Mouse (Mus musculus) liver, postnatal 0 days (tissue): Measurements from ENCODE around the gene Cbfa2t3. TPM values are rescaled to one million over a fixed set of nuclear protein-coding genes. Genes with fewer than 3 reads are reported as not detected.
A peak's percentile ranks its signal among the peaks of the same experiment; 100 is the strongest.

Source experiments
- ATAC-seq: fragments of 200-750 bp; cut with Nextera tagmentation; 2 replicates; pipeline ENCODE4 v1.8.0; 2017; ENCODE audit warnings: mild to moderate bottlenecking, moderate library complexity
- DNase-seq: peaks from one replicate; pipeline ENCODE4 v3.0.0-alpha.2; 2016
- H3K27ac ChIP-seq: fragments of 300-500 bp; sonication (generic); 2 replicates; pipeline ENCODE4 v1.5.1; 2014; ENCODE audit warnings: antibody characterized with exemption, moderate library complexity, mild to moderate bottlenecking, low read depth
- H3K27me3 ChIP-seq: fragments of 300-500 bp; sonication (generic); 2 replicates; pipeline ENCODE4 v1.6.1; 2014; ENCODE audit warnings: low read length, control low read depth, mixed read lengths; ENCODE audit not compliant: insufficient read depth
- H3K36me3 ChIP-seq: fragments of 300-500 bp; sonication (generic); replicated peaks from 2 replicates; pipeline ENCODE4 v1.6.1; 2014; ENCODE audit warnings: mild to moderate bottlenecking, control low read depth, low read length, moderate library complexity, mixed read lengths; ENCODE audit not compliant: insufficient read depth
- H3K4me1 ChIP-seq: fragments of 300-500 bp; sonication (generic); 2 replicates; pipeline ENCODE4 v1.6.1; 2014; ENCODE audit warnings: antibody characterized with exemption, mild to moderate bottlenecking, control low read depth; ENCODE audit not compliant: insufficient read depth
- H3K4me2 ChIP-seq: fragments of 300-500 bp; sonication (generic); 2 replicates; pipeline ENCODE4 v1.6.1; 2014; ENCODE audit warnings: low read depth, mild to moderate bottlenecking, low read length, moderate library complexity, mixed read lengths
- H3K4me3 ChIP-seq: fragments of 300-500 bp; sonication (generic); 2 replicates; pipeline ENCODE4 v1.5.1; 2014; ENCODE audit warnings: low read depth, low read length
- H3K9ac ChIP-seq: fragments of 300-500 bp; sonication (generic); replicated peaks from 2 replicates; pipeline ENCODE4 v1.6.1; 2014; ENCODE audit warnings: mild to moderate bottlenecking, moderate library complexity
- H3K9me3 ChIP-seq: fragments of 300-500 bp; sonication (generic); 2 replicates; pipeline ENCODE4 v1.6.1; 2016; ENCODE audit warnings: mild to moderate bottlenecking, control low read depth, low read length, mixed read lengths
- CTCF ChIP-seq: sonication (generic); IDR thresholded peaks from 2 replicates; pipeline ENCODE4 v1.5.1; 2016; ENCODE audit warnings: antibody characterized with exemption, low read depth
- EP300 ChIP-seq: IDR thresholded peaks from 2 replicates; pipeline ENCODE4 v1.6.1; 2016; ENCODE audit warnings: antibody characterized with exemption, low read depth, mild to moderate bottlenecking
- WGBS: fragments of 180-500 bp; shearing (Covaris S2); extraction: QIAGEN DNeasy Blood & Tissue Kit; methylation state at CpG from one replicate; pipeline ENCODE4 v1.1.7; 2014; ENCODE audit not compliant: insufficient replicate concordance; 5-methylcytosine and 5-hydroxymethylcytosine counted together
- polyA plus RNA-seq: library from polyadenylated mRNA; unstranded; fragments of >200 nt; fragmentation: Nextera tagmentation; extraction: Ambion mirVana; gene quantifications from 2 replicates; pipeline ENCODE4 v1.2.1, GENCODE M21; 2015

Gene Cbfa2t3
- polyA plus RNA-seq, 1 experiment from 2014 or later: 2.4 TPM

DNA sequence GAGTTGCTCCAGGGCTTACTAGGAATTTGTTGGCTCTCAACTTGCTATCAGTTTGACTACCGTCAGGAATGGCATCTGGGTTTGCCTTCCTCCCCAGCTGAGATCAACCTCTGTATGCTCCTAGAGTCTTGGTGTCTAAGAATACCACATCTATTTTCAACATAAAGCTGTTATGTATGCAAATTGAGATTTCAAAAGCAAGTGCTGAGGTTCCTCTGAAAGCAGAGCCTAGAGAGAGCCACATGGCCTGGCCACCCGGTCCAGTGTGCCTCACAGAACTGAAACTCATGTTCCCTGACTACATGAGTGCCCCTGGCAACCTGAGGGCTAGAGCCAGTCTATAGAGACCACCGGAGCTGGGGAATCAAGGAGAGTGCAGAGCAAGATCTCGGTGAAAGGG is 93.5 kb downstream of the Cbfa2t3 start:
- H3K36me3 ChIP-seq: peaks cover 11% of the 10 kb centered on the region
- no peaks in the 10 kb centered on the region for H3K9me3 ChIP-seq
- no peak overlapping the region for H3K4me3 ChIP-seq
- H3K4me1 ChIP-seq: peaks cover 7% of the 10 kb centered on the region; the same call in 1 of the 2 replicates
- no peaks in the 10 kb centered on the region for H3K27me3 ChIP-seq
- ATAC-seq (no peak), DNase-seq (no peak)
- 68% methylated on average over 4 of the region's 4 CpGs for WGBS
- peak overlapping the region; percentile 49; the same call in 1 of the 2 replicates for H3K27ac ChIP-seq
- H3K4me2 ChIP-seq: 0 out of 2 replicates have a peak overlapping the region, but pooled peaks have one; percentile 19
- TF ChIP-seq EP300 (no peak), CTCF (no peak)
- H3K9ac ChIP-seq: no peak overlapping the region

GRCm38 (mm10) chr8:122604640-122605039 is 94.3 kb downstream of the Cbfa2t3 start:
- Histone ChIP-seq H3K27me3 (no peaks in the 10 kb centered on the region), H3K4me2 (no peak overlapping the region), H3K36me3 (peaks cover 17% of the 10 kb centered on the region), H3K9me3 (no peaks in the 10 kb centered on the region), H3K4me1 (0 out of 2 replicates have a peak, but pooled peaks cover 2% of the 10 kb centered on the region), H3K4me3 (no peak overlapping the region), H3K9ac (no peak overlapping the region), H3K27ac (peak overlapping the region; percentile 49)
- TF ChIP-seq EP300 (no peak), CTCF (no peak)
- DNase-seq (no peak), ATAC-seq (no peak)
- 35% methylated on average over 1 of the region's 1 CpGs for WGBS

DNA sequence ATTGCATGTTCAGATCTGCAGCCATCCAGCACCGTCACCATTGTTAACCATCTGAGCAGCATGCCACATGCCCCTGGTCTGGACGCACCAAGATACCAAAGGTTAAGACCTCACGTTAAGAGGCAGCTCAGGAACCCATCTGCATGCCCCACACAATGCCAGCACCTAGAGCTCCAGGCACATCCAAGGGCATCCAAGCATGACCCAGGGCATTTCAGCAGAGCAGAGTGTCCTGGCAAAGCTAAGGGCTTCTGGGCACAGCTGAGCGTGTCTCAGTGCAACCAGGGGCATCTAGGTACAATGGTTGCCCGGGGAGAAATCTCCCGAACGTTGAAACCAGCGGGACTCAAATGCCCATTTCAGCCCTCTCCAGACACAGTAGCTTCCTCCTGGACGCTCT is 98.2 kb downstream of the Cbfa2t3 start:
- H3K36me3 ChIP-seq: peaks cover 27% of the 10 kb centered on the region
- TF ChIP-seq CTCF: no peak
- no peak for TF ChIP-seq EP300
- H3K4me3 ChIP-seq: no peak overlapping the region
- no peaks in the 10 kb centered on the region for H3K9me3 ChIP-seq
- H3K4me2 ChIP-seq: no peak overlapping the region
- H3K27me3 ChIP-seq: no peaks in the 10 kb centered on the region
- ATAC-seq (no peak), DNase-seq (no peak)
- no peak overlapping the region for H3K27ac ChIP-seq
- H3K9ac ChIP-seq: no peak overlapping the region
- H3K4me1 ChIP-seq: 0 out of 2 replicates have a peak, but pooled peaks cover 2% of the 10 kb centered on the region
- 92% methylated on average over 9 of the region's 9 CpGs for WGBS

- 32% methylated on average over 4 of the region's 4 CpGs for WGBS
- no peak overlapping the region for H3K9ac ChIP-seq
- H3K4me3 ChIP-seq: no peak overlapping the region
- no peaks in the 10 kb centered on the region for H3K27me3 ChIP-seq
- H3K27ac ChIP-seq: peak overlapping the region; percentile 66
- ATAC-seq (no peak), DNase-seq (no peak)
- no peak overlapping the region; the same call in 1 of the 2 replicates for H3K4me2 ChIP-seq
- no peak for TF ChIP-seq CTCF
- no peak for TF ChIP-seq EP300
- H3K36me3 ChIP-seq: peaks cover 26% of the 10 kb centered on the region
- H3K9me3 ChIP-seq: no peaks in the 10 kb centered on the region
- no peaks in the 10 kb centered on the region; the same call in 1 of the 2 replicates for H3K4me1 ChIP-seq
These were observed 102.9 kb downstream of the Cbfa2t3 start for GRCm38 (mm10) chr8:122596031-122596430.

GRCm38 (mm10) chr8:122593783-122594507 is 105.0 kb downstream of the Cbfa2t3 start:
- Histone ChIP-seq H3K4me2 (0 out of 2 replicates have a peak overlapping the region, but pooled peaks have one; percentile 29), H3K27me3 (no peaks in the 10 kb centered on the region), H3K9ac (peak overlapping the region; percentile 38; the same call in 1 of the 2 replicates), H3K9me3 (no peaks in the 10 kb centered on the region), H3K36me3 (peaks cover 23% of the 10 kb centered on the region), H3K4me1 (no peaks in the 10 kb centered on the region; the same call in 1 of the 2 replicates), H3K27ac (peak overlapping the region; percentile 69; the same call in 1 of the 2 replicates), H3K4me3 (no peak overlapping the region)
- ATAC-seq (no peak), DNase-seq (no peak)
- 72% methylated on average over 19 of the region's 19 CpGs for WGBS
- no peak for TF ChIP-seq CTCF
- no peak for TF ChIP-seq EP300

DNA sequence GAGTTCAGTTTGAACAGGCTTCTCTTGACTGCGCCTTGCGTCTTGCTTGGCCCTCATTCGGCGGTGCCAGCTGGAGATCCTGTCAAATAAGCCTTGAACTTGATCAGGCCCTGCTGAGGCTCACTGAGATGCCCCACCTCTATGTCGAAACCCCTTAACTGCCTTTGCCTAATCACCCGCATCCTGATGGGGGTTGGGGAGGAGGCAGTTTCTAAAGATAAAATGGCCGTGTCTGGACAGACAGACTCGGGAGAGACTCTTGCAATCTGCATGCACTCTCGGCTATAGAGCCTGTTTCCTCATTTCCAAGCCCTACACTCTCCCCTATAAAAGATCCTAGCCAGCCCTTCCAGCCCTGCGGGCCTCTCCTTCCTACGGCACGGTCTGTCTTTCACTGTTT is 105.7 kb downstream of the Cbfa2t3 start:
- H3K9ac ChIP-seq: no peak overlapping the region
- H3K27me3 ChIP-seq: no peaks in the 10 kb centered on the region
- H3K27ac ChIP-seq: peak overlapping the region; percentile 69; the same call in 1 of the 2 replicates
- H3K4me1 ChIP-seq: no peaks in the 10 kb centered on the region; the same call in 1 of the 2 replicates
- no peaks in the 10 kb centered on the region for H3K9me3 ChIP-seq
- no peak overlapping the region for H3K4me3 ChIP-seq
- TF ChIP-seq EP300 (no peak), CTCF (no peak)
- ATAC-seq (peak; percentile 53), DNase-seq (peak; percentile 44)
- peak overlapping the region; percentile 29; the same call in 1 of the 2 replicates for H3K4me2 ChIP-seq
- 51% methylated on average over 12 of the region's 12 CpGs for WGBS
- peaks cover 20% of the 10 kb centered on the region for H3K36me3 ChIP-seq
